Mouse (Mus musculus): Measurements from ENCODE around the gene Rhof. TPM values are rescaled to one million over a fixed set of nuclear protein-coding genes. Genes with fewer than 3 reads are reported as not detected.
A peak's percentile ranks its signal among the peaks of the same experiment; 100 is the strongest.
"Not testable (repeated sequence)": the region's sequence is repeated elsewhere in the genome, so short reads cannot be mapped to it uniquely, and the experiment has no call there.

Gene Rhof
- polyA plus RNA-seq, 2 experiments: 1.8 to 2.5 TPM

DNA sequence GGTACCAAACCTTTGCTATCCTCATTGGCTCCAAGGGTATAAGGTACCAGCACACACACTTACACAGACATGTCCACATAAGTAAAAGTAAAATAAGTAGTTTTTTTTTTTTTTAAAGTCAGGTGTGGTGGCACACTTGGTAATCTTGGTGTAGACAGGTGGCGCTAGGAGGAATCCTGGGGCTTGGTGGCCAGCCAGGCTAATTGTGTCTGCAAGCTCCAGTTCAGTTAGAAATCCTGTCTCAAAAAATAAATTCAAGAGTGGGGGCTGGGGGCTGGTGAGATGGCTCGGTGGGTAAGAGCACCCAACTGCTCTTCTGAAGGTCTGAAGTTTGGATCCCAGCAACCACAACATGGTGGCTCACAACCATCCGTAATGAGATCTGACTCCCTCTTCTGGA lies 69.4 kb downstream of the Rhof start:
- WGBS (ENCODE audit: insufficient replicate concordance): 81% methylated on average over 3 of the region's 3 CpGs
- Histone ChIP-seq H3K9ac (replicated peaks) (no peak overlapping the region), H3K27me3 (ENCODE audit: control insufficient read depth, insufficient read depth, low read length) (no peaks in the 10 kb centered on the region), H3K4me3 (ENCODE audit: insufficient read depth in 1 of 2, low read depth in 2 of 2, low read length in 2 of 2) (no peak overlapping the region), H3K4me1 (replicated peaks; ENCODE audit: control insufficient read depth in 2 of 2, insufficient read depth in 2 of 2, low read length in 1 of 2) (peaks cover 15 to 16% of the 10 kb centered on the region in 2 experiments), H3K4me2 (ENCODE audit: low read depth) (no peak overlapping the region), H3K9me3 (ENCODE audit: control insufficient read depth, low read length) (no peaks in the 10 kb centered on the region), H3K27ac (no peak overlapping the region), H3K36me3 (replicated peaks; ENCODE audit: control insufficient read depth, insufficient read depth, low read depth) (no peaks in the 10 kb centered on the region)
- DNase-seq (ENCODE audit: low read depth in 3 of 3, low spot score in 3 of 3): no peak
- no peak for TF ChIP-seq EP300 (IDR thresholded peaks at IDR 0.05; ENCODE audit: low read depth)
- no peak for TF ChIP-seq CTCF (IDR thresholded peaks at IDR 0.05; ENCODE audit: low read depth)
- ATAC-seq (ENCODE audit: insufficient read depth): no peak

DNA sequence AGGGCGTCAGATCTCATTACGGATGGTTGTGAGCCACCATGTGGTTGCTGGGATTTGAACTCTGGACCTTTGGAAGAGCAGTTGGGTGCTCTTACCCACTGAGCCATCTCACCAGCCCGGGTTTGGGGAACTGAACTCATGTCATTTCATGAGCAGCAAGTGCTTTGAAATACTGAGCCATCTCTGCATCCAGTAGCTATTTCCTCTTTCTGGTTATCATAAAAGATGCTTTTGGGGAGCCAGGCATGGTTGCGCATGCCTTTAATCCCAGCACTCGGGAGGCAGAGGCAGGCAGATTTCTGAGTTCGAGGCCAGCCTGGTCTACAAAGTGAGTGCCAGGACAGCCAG lies 71.1 kb downstream of the Rhof start:
- not testable (repeated sequence) for ATAC-seq (ENCODE audit: insufficient read depth); DNase-seq (ENCODE audit: low read depth in 3 of 3, low spot score in 3 of 3); H3K27ac ChIP-seq; H3K36me3 ChIP-seq (replicated peaks; ENCODE audit: control insufficient read depth, insufficient read depth, low read depth); H3K9ac ChIP-seq (replicated peaks); H3K4me3 ChIP-seq (ENCODE audit: insufficient read depth in 1 of 2, low read depth in 2 of 2, low read length in 2 of 2); H3K4me2 ChIP-seq (ENCODE audit: low read depth); H3K9me3 ChIP-seq (ENCODE audit: control insufficient read depth, low read length); H3K27me3 ChIP-seq (ENCODE audit: control insufficient read depth, insufficient read depth, low read length)
- WGBS (ENCODE audit: insufficient replicate concordance): 54% methylated on average over 5 of the region's 6 CpGs
- peaks cover 11 to 13% of the 10 kb centered on the region in 2 experiments for H3K4me1 ChIP-seq (replicated peaks; ENCODE audit: control insufficient read depth in 2 of 2, insufficient read depth in 2 of 2, low read length in 1 of 2)

DNA sequence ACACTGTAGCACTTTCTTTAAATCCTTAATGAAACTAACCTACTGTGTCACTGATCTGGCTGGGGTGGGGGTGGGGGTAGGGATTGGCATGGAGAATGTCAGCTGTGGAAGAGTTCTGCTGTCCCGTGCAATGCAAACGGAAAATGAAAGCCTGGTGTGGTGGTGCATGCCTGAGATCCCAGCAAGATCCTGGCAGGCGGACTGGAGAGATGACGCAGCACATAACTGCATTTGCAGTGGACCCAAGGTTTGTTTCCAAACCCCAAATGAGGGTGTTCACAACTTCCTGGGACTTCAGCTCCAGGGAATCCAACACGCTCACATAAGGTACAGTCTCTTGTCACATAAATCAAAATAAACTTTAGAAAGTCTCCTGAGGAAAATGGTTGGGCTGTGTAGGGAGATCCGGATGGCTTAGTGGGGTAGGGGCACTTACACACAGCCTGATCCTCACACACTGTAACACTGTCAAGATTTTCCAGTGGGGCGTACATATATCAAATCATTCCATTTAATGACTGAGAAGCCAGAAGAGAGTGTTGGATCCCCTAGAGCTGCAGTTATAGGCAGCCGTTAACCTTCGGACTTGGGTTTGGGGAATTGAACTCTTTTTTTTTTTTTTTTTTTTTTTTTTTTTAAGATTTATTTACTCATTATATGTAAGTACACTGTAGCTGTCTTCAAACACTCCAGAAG lies 71.6 kb downstream of the Rhof start:
- TF ChIP-seq EP300 (IDR thresholded peaks at IDR 0.05; ENCODE audit: low read depth) (no peak), CTCF (IDR thresholded peaks at IDR 0.05; ENCODE audit: low read depth) (no peak)
- Histone ChIP-seq H3K4me2 (ENCODE audit: low read depth) (no peak overlapping the region), H3K4me1 (replicated peaks; ENCODE audit: control insufficient read depth in 2 of 2, insufficient read depth in 2 of 2, low read length in 1 of 2) (peaks cover 11 to 13% of the 10 kb centered on the region in 2 experiments), H3K9me3 (ENCODE audit: control insufficient read depth, low read length) (no peaks in the 10 kb centered on the region), H3K27ac (no peak overlapping the region), H3K9ac (replicated peaks) (no peak overlapping the region), H3K36me3 (replicated peaks; ENCODE audit: control insufficient read depth, insufficient read depth, low read depth) (no peaks in the 10 kb centered on the region), H3K4me3 (ENCODE audit: insufficient read depth in 1 of 2, low read depth in 2 of 2, low read length in 2 of 2) (no peak overlapping the region), H3K27me3 (ENCODE audit: control insufficient read depth, insufficient read depth, low read length) (no peaks in the 10 kb centered on the region)
- no peak for ATAC-seq (ENCODE audit: insufficient read depth)
- no peak for DNase-seq (ENCODE audit: low read depth in 3 of 3, low spot score in 3 of 3)
- WGBS (ENCODE audit: insufficient replicate concordance): 67% methylated on average over 9 of the region's 9 CpGs

DNA sequence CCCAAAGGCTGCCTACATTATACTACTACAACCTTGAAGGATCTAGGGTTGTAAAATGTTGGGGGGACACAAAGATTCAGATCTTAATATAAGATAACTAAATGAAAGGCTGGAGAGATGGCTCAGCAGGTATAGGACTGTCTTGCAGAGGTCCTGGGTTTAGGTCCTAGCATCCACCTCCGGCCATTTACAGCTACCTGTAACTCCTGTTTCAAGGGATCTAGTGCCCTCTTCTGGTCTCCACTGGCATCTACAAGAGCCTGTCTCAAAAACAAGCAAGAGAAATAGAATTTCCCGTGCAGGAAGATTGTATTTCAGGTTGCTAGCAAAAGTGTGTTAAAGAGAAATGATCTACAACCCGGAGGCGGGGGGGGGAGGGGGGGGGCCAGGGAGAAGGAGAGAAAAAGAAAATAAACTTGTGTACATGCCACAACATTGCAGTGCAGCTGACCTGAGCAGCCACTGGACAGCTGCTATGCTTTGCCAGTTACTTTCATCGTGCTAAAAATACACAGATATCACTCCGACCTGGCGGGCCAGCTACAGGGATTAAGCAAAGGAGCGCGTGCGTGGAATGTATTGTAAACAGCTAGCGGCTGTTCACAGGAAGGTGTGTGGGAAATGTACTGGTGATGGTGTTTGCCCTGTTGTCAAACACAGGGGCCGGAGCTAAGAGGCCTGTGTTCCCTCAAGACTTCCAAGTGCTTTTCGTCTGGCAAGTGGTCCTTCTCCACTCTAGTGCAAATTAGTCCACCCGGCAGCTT lies 72.6 kb downstream of the Rhof start:
- TF ChIP-seq EP300 (IDR thresholded peaks at IDR 0.05; ENCODE audit: low read depth): no peak
- TF ChIP-seq CTCF (IDR thresholded peaks at IDR 0.05; ENCODE audit: low read depth): peak; percentile 77
- peak in 2 of 3 experiments; percentile 57 to 59 for DNase-seq (ENCODE audit: low read depth in 3 of 3, low spot score in 3 of 3)
- WGBS (ENCODE audit: insufficient replicate concordance): 38% methylated on average over 14 of the region's 14 CpGs
- H3K27me3 ChIP-seq (ENCODE audit: control insufficient read depth, insufficient read depth, low read length): no peaks in the 10 kb centered on the region
- H3K9ac ChIP-seq (replicated peaks): no peak overlapping the region
- H3K9me3 ChIP-seq (ENCODE audit: control insufficient read depth, low read length): no peaks in the 10 kb centered on the region
- peaks cover 11 to 13% of the 10 kb centered on the region in 2 experiments for H3K4me1 ChIP-seq (replicated peaks; ENCODE audit: control insufficient read depth in 2 of 2, insufficient read depth in 2 of 2, low read length in 1 of 2)
- no peak overlapping the region for H3K4me3 ChIP-seq (ENCODE audit: insufficient read depth in 1 of 2, low read depth in 2 of 2, low read length in 2 of 2)
- no peaks in the 10 kb centered on the region for H3K36me3 ChIP-seq (replicated peaks; ENCODE audit: control insufficient read depth, insufficient read depth, low read depth)
- ATAC-seq (ENCODE audit: insufficient read depth): no peak
- no peak overlapping the region for H3K27ac ChIP-seq
- H3K4me2 ChIP-seq (ENCODE audit: low read depth): no peak overlapping the region

DNA sequence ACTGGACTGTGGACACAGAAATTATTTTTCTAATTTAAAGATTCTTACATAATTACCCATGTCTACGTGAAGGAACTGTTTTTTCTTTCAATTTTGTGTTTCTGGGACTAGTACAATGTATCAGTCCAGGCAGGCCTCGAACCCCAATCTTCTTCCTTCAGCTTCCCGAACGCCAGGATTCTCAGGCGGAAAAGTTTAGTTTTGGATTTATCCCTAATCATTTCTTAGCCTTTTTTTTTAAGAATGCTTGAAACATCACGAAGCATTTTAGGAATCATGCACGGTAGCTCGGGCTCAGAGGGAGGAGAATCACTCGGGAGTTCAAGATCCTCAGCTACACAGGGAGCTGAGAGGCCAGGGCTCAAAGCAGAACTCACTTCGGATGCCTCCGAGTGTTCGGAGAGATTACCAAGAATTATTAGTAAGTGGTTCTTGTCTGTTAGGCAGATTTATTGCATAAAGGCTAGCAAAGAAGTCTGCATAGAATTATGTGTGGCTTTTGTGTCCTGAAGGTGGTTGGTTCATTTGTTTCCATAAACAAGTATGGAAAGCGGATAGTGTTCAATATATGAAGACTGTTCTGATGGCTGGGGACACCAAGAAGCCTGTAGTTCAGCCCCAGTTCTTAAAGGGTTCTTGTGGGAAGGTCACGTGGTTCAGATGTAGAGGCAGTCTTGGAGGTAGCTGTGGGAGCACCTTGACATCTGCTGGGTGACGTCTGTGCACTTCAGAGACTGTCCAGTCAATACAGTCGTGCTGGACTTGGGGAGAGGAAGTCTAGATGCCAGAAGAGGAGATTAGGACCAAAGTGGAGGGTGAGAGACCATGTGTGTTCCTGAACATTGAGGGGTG lies 74.0 kb downstream of the Rhof start:
- H3K36me3 ChIP-seq (replicated peaks; ENCODE audit: control insufficient read depth, insufficient read depth, low read depth): no peaks in the 10 kb centered on the region
- peak overlapping the region; percentile 77 for H3K9ac ChIP-seq (replicated peaks)
- ATAC-seq (ENCODE audit: insufficient read depth) (no peak), DNase-seq (ENCODE audit: low read depth in 3 of 3, low spot score in 3 of 3) (peak in 1 of 3 experiments; percentile 33)
- peak overlapping the region; percentile 82 for H3K27ac ChIP-seq
- 19% methylated on average over 16 of the region's 16 CpGs for WGBS (ENCODE audit: insufficient replicate concordance)
- H3K4me1 ChIP-seq (replicated peaks; ENCODE audit: control insufficient read depth in 2 of 2, insufficient read depth in 2 of 2, low read length in 1 of 2): peaks cover 9 to 11% of the 10 kb centered on the region in 2 experiments
- no peak for TF ChIP-seq CTCF (IDR thresholded peaks at IDR 0.05; ENCODE audit: low read depth)
- TF ChIP-seq EP300 (IDR thresholded peaks at IDR 0.05; ENCODE audit: low read depth): no peak
- H3K9me3 ChIP-seq (ENCODE audit: control insufficient read depth, low read length): no peaks in the 10 kb centered on the region
- H3K4me3 ChIP-seq (ENCODE audit: insufficient read depth in 1 of 2, low read depth in 2 of 2, low read length in 2 of 2): peak overlapping the region; percentile 65 to 68
- peak overlapping the region; percentile 94 for H3K4me2 ChIP-seq (ENCODE audit: low read depth)
- no peaks in the 10 kb centered on the region for H3K27me3 ChIP-seq (ENCODE audit: control insufficient read depth, insufficient read depth, low read length)
